Mouse (Mus musculus): ENCODE results near the gene Ick.

DNA sequence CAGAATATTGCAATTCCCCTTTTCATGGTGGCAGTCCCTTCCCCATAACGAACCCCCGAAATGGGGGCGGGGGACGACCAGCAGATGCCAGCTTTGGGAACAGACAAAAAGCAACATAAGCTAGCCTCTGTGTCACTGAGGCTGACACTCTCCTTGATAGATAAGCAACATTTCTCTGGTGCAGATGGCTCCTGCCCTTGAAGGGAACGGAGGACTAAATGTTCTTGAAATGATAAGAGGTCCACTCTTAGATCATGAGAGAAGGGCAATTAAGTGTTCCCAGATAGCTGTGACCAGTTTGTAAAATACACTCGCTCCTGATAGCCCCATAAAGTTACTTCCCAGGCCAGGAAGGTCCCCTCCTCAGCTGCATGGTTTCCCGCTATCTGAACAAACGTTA lies 79.9 kb downstream of the Ick start:
- TF ChIP-seq CTCF (IDR thresholded peaks at IDR 0.05; ENCODE audit: control insufficient read depth, insufficient read depth, insufficient replicate concordance, low read depth, low read length) (no peak), POLR2A (IDR thresholded peaks at IDR 0.05; ENCODE audit: control insufficient read depth, low read depth, low read length) (no peak)
